Mouse (Mus musculus) lung, postnatal 0 days (tissue): ENCODE data around the gene Ttll5.

ENCODE experiments used
- CTCF ChIP-seq: IDR thresholded peaks from 2 replicates; pipeline ENCODE4 v1.5.1; 2016; ENCODE audit warnings: antibody characterized with exemption, mild to moderate bottlenecking
- EP300 ChIP-seq: IDR thresholded peaks from 2 replicates; pipeline ENCODE4 v1.6.1; 2016; ENCODE audit warnings: antibody characterized with exemption, mild to moderate bottlenecking, control low read depth

- TF ChIP-seq CTCF (no peak), EP300 (no peak)
Observed at GRCm38 (mm10) chr12:86064796-86065195, 240.3 kb downstream of the Ttll5 start.
